Mouse (Mus musculus): Measurements from ENCODE around the gene Eva1a.

- TF ChIP-seq POLR2A (IDR thresholded peaks at IDR 0.05; ENCODE audit: insufficient read depth, low read length): no peak
- TF ChIP-seq CTCF (IDR thresholded peaks at IDR 0.05; ENCODE audit: low read depth, low read length): no peak
- TF ChIP-seq EP300 (IDR thresholded peaks at IDR 0.05; ENCODE audit: insufficient read depth, low read depth, low read length): no peak
Measured at GRCm38 (mm10) chr6:82115335-82115965, 74.6 kb downstream of the Eva1a start.

All from ES-Bruce4 (cell line).